Mouse (Mus musculus): Measurements from ENCODE around the gene Ptprm. TPM values are rescaled to one million over a fixed set of nuclear protein-coding genes. Genes with fewer than 3 reads are reported as not detected.
A peak's percentile ranks its signal among the peaks of the same experiment; 100 is the strongest.

Ptprm gene
- polyA plus RNA-seq, 1 experiment from 2014 or later, result 35.9 TPM

DNA sequence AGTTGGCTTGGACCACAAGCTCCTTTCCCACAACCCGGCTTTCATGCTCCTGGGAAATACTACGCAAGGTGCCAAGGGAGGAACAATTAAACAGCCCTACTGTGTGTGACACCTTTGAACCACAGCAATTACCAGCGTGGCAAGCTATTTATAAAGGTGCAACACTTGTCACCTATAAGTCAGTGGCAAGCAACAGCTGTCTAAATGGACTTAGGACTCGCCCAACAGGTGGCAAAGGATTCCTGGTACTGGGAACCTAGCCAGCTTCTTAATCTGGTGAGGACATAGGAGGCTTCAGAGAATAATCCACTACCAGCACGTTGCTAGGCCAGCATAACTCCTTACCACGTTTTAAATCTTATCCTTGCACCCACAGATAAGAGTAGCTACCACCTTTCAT lies 315.7 kb downstream of the Ptprm start:
- Histone ChIP-seq H3K4me2 (replicated peaks; ENCODE audit: low read depth, low read length) (no peak overlapping the region), H3K9ac (replicated peaks; ENCODE audit: low read depth) (no peak overlapping the region), H3K27ac (ENCODE audit: low read length) (no peak overlapping the region), H3K9me3 (ENCODE audit: low read length) (no peaks in the 10 kb centered on the region), H3K27me3 (replicated peaks; ENCODE audit: insufficient read depth, low read length) (no peaks in the 10 kb centered on the region), H3K4me3 (ENCODE audit: low read depth, low read length) (no peak overlapping the region), H3K36me3 (ENCODE audit: insufficient read depth, low read length) (0 out of 2 replicates have a peak, but pooled peaks cover 6% of the 10 kb centered on the region), H3K4me1 (ENCODE audit: insufficient read depth, low read depth, low read length) (no peaks in the 10 kb centered on the region)
- ATAC-seq (no peak), DNase-seq (ENCODE audit: low spot score) (no peak)
- WGBS, result 75% methylated on average over 6 of the region's 6 CpGs
- TF ChIP-seq CTCF (IDR thresholded peaks at IDR 0.05) (no peak), EP300 (IDR thresholded peaks at IDR 0.05) (no peak)

DNA sequence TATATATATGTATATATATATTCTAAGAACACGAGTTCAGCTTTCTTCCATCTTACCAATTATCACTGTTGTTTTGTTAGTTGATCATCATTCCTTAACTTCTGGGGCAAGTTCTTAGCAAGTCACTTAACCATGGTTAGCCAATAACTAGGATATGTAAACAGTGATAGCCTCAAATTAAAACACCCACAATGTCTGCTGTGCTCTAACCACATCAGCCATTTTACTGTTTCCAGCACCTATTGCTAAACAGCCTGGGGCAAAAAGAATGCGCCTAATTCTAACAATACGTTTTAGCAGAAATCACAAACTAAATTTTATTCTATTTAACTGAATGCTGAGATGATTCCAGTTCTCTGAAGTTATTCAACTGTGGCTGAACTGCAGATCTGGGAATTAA lies 320.7 kb downstream of the Ptprm start:
- TF ChIP-seq CTCF (IDR thresholded peaks at IDR 0.05) (no peak), EP300 (IDR thresholded peaks at IDR 0.05) (no peak)
- Histone ChIP-seq H3K4me3 (ENCODE audit: low read depth, low read length) (no peak overlapping the region), H3K27me3 (replicated peaks; ENCODE audit: insufficient read depth, low read length) (no peaks in the 10 kb centered on the region), H3K4me1 (ENCODE audit: insufficient read depth, low read depth, low read length) (peaks cover 2% of the 10 kb centered on the region; the same call in 1 of the 2 replicates), H3K27ac (ENCODE audit: low read length) (no peak overlapping the region), H3K9ac (replicated peaks; ENCODE audit: low read depth) (no peak overlapping the region), H3K4me2 (replicated peaks; ENCODE audit: low read depth, low read length) (no peak overlapping the region), H3K36me3 (ENCODE audit: insufficient read depth, low read length) (0 out of 2 replicates have a peak, but pooled peaks cover 6% of the 10 kb centered on the region), H3K9me3 (ENCODE audit: low read length) (no peaks in the 10 kb centered on the region)
- WGBS, result 69% methylated on average over 3 of the region's 3 CpGs
- ATAC-seq (no peak), DNase-seq (ENCODE audit: low spot score) (no peak)

DNA sequence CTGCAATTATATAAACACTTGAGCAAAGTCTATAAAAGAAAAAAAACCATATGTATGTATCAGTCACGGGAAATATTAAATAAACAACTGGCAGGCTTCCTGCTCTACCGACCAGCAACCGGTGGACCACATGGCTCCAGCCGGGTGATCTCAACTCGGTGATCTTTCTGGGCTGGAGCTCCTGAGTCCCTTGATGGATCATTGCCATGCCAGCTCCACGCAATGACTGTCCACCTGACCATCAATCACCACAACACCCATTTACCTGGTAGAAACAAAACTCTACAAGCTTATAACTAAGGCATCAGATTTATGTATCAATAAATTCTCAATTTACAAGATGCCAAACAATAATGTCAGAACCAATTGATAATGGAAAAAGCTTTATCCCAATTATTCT lies 322.2 kb downstream of the Ptprm start:
- WGBS, result 37% methylated on average over 6 of the region's 6 CpGs
- H3K27ac ChIP-seq (ENCODE audit: low read length), result no peak overlapping the region
- no peak overlapping the region for H3K9ac ChIP-seq (replicated peaks; ENCODE audit: low read depth)
- DNase-seq (ENCODE audit: low spot score), result no peak
- 0 out of 2 replicates have a peak, but pooled peaks cover 2% of the 10 kb centered on the region for H3K36me3 ChIP-seq (ENCODE audit: insufficient read depth, low read length)
- H3K4me3 ChIP-seq (ENCODE audit: low read depth, low read length), result no peak overlapping the region
- no peak overlapping the region for H3K4me2 ChIP-seq (replicated peaks; ENCODE audit: low read depth, low read length)
- no peaks in the 10 kb centered on the region for H3K9me3 ChIP-seq (ENCODE audit: low read length)
- peaks cover 2% of the 10 kb centered on the region; the same call in 1 of the 2 replicates for H3K4me1 ChIP-seq (ENCODE audit: insufficient read depth, low read depth, low read length)
- H3K27me3 ChIP-seq (replicated peaks; ENCODE audit: insufficient read depth, low read length), result no peaks in the 10 kb centered on the region
- ATAC-seq, result no peak
- TF ChIP-seq CTCF (IDR thresholded peaks at IDR 0.05) (no peak), EP300 (IDR thresholded peaks at IDR 0.05) (no peak)

- H3K36me3 ChIP-seq (ENCODE audit: insufficient read depth, low read length), result no peaks in the 10 kb centered on the region
- H3K4me3 ChIP-seq (ENCODE audit: low read depth, low read length), result no peak overlapping the region
- no peak overlapping the region for H3K9ac ChIP-seq (replicated peaks; ENCODE audit: low read depth)
- TF ChIP-seq CTCF (IDR thresholded peaks at IDR 0.05), result no peak
- 0 out of 2 replicates have a peak, but pooled peaks have one; percentile 36 for TF ChIP-seq EP300 (IDR thresholded peaks at IDR 0.05)
- H3K27me3 ChIP-seq (replicated peaks; ENCODE audit: insufficient read depth, low read length), result no peaks in the 10 kb centered on the region
- H3K4me2 ChIP-seq (replicated peaks; ENCODE audit: low read depth, low read length), result no peak overlapping the region
- peaks cover 2% of the 10 kb centered on the region; the same call in 1 of the 2 replicates for H3K4me1 ChIP-seq (ENCODE audit: insufficient read depth, low read depth, low read length)
- DNase-seq (ENCODE audit: low spot score), result peak; percentile 68
- WGBS, result 34% methylated on average over 4 of the region's 4 CpGs
- no peaks in the 10 kb centered on the region for H3K9me3 ChIP-seq (ENCODE audit: low read length)
- no peak overlapping the region for H3K27ac ChIP-seq (ENCODE audit: low read length)
- ATAC-seq, result peak; percentile 58
These were observed 322.9 kb downstream of the Ptprm start for GRCm38 (mm10) chr17:67031341-67031740.

DNA sequence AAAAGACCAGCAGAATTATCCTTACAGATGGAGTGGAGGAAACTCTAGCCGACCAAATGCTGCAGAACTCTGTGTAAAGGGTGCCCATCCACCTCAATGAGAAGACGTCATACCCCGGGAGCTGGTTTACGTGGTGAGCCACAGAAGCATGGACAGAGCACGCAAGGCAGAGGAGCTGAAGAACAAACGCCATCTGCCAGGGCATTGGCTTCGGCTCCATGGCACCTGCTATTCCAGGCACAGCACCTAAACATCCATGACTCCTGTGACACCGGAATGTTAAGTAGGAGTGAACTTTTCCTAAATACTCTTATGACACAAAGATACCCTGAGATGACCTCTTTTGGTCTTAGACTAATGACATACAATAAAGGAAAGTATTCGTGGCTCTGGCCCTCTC lies 327.0 kb downstream of the Ptprm start:
- 87% methylated on average over 9 of the region's 9 CpGs for WGBS
- H3K27ac ChIP-seq (ENCODE audit: low read length), result no peak overlapping the region
- no peak overlapping the region for H3K4me2 ChIP-seq (replicated peaks; ENCODE audit: low read depth, low read length)
- H3K36me3 ChIP-seq (ENCODE audit: insufficient read depth, low read length), result 0 out of 2 replicates have a peak, but pooled peaks cover 4% of the 10 kb centered on the region
- no peaks in the 10 kb centered on the region for H3K27me3 ChIP-seq (replicated peaks; ENCODE audit: insufficient read depth, low read length)
- no peaks in the 10 kb centered on the region for H3K9me3 ChIP-seq (ENCODE audit: low read length)
- ATAC-seq (no peak), DNase-seq (ENCODE audit: low spot score) (no peak)
- no peak for TF ChIP-seq EP300 (IDR thresholded peaks at IDR 0.05)
- no peak for TF ChIP-seq CTCF (IDR thresholded peaks at IDR 0.05)
- peaks cover 2% of the 10 kb centered on the region; the same call in 1 of the 2 replicates for H3K4me1 ChIP-seq (ENCODE audit: insufficient read depth, low read depth, low read length)
- no peak overlapping the region for H3K4me3 ChIP-seq (ENCODE audit: low read depth, low read length)
- H3K9ac ChIP-seq (replicated peaks; ENCODE audit: low read depth), result no peak overlapping the region

- H3K27ac ChIP-seq (ENCODE audit: low read length), result no peak overlapping the region
- H3K9me3 ChIP-seq (ENCODE audit: low read length), result no peaks in the 10 kb centered on the region
- H3K36me3 ChIP-seq (ENCODE audit: insufficient read depth, low read length), result no peaks in the 10 kb centered on the region
- no peak overlapping the region for H3K4me2 ChIP-seq (replicated peaks; ENCODE audit: low read depth, low read length)
- DNase-seq (ENCODE audit: low spot score), result peak; percentile 68
- no peak overlapping the region for H3K9ac ChIP-seq (replicated peaks; ENCODE audit: low read depth)
- WGBS, result 49% methylated on average over 6 of the region's 6 CpGs
- TF ChIP-seq EP300 (IDR thresholded peaks at IDR 0.05) (no peak), CTCF (IDR thresholded peaks at IDR 0.05) (no peak)
- H3K4me1 ChIP-seq (ENCODE audit: insufficient read depth, low read depth, low read length), result no peaks in the 10 kb centered on the region
- H3K27me3 ChIP-seq (replicated peaks; ENCODE audit: insufficient read depth, low read length), result no peaks in the 10 kb centered on the region
- ATAC-seq, result peak; percentile 83
- H3K4me3 ChIP-seq (ENCODE audit: low read depth, low read length), result no peak overlapping the region
These were observed 337.8 kb downstream of the Ptprm start for GRCm38 (mm10) chr17:67016501-67016900.

- WGBS, result 82% methylated on average over 6 of the region's 6 CpGs
- DNase-seq (ENCODE audit: low spot score), result no peak
- no peak for TF ChIP-seq EP300 (IDR thresholded peaks at IDR 0.05)
- TF ChIP-seq CTCF (IDR thresholded peaks at IDR 0.05), result no peak
- H3K9ac ChIP-seq (replicated peaks; ENCODE audit: low read depth), result no peak overlapping the region
- H3K36me3 ChIP-seq (ENCODE audit: insufficient read depth, low read length), result no peaks in the 10 kb centered on the region
- no peak for ATAC-seq
- H3K4me3 ChIP-seq (ENCODE audit: low read depth, low read length), result no peak overlapping the region
- H3K27me3 ChIP-seq (replicated peaks; ENCODE audit: insufficient read depth, low read length), result no peaks in the 10 kb centered on the region
- no peak overlapping the region for H3K27ac ChIP-seq (ENCODE audit: low read length)
- no peak overlapping the region for H3K4me2 ChIP-seq (replicated peaks; ENCODE audit: low read depth, low read length)
- no peaks in the 10 kb centered on the region for H3K4me1 ChIP-seq (ENCODE audit: insufficient read depth, low read depth, low read length)
- no peaks in the 10 kb centered on the region for H3K9me3 ChIP-seq (ENCODE audit: low read length)
These were observed 341.0 kb downstream of the Ptprm start for GRCm38 (mm10) chr17:67013217-67013616.
